Mouse (Mus musculus): ENCODE measurements around the gene Ksr1.

Ksr1 gene

GRCm38 (mm10) chr11:79093986-79094695 lies 52.1 kb downstream of the Ksr1 start:
- DNase-seq (ENCODE audit: extremely low spot score, low spot score): no peak

GRCm38 (mm10) chr11:79093386-79093906 lies 52.8 kb downstream of the Ksr1 start:
- no peak for DNase-seq (ENCODE audit: extremely low spot score, low spot score)

- no peak for DNase-seq (ENCODE audit: extremely low spot score, low spot score)
Measured at GRCm38 (mm10) chr11:79092802-79093201, 53.4 kb downstream of the Ksr1 start.

- no peak for DNase-seq (ENCODE audit: extremely low spot score, low spot score)
Measured at GRCm38 (mm10) chr11:79092245-79092644, 54.0 kb downstream of the Ksr1 start.

- DNase-seq (ENCODE audit: extremely low spot score, low spot score): no peak
Measured at GRCm38 (mm10) chr11:79089756-79090155, 56.5 kb downstream of the Ksr1 start.

- no peak for DNase-seq (ENCODE audit: extremely low spot score, low spot score)
Measured at GRCm38 (mm10) chr11:79089027-79089426, 57.2 kb downstream of the Ksr1 start.

GRCm38 (mm10) chr11:79088325-79088724 lies 57.9 kb downstream of the Ksr1 start:
- DNase-seq (ENCODE audit: extremely low spot score, low spot score): no peak

- no peak for DNase-seq (ENCODE audit: extremely low spot score, low spot score)
Measured at GRCm38 (mm10) chr11:79087731-79088311, 58.4 kb downstream of the Ksr1 start.

- no peak for DNase-seq (ENCODE audit: extremely low spot score, low spot score)
Measured at GRCm38 (mm10) chr11:79086787-79087186, 59.4 kb downstream of the Ksr1 start.

GRCm38 (mm10) chr11:79085059-79085458 lies 61.1 kb downstream of the Ksr1 start:
- DNase-seq (ENCODE audit: extremely low spot score, low spot score): no peak

- DNase-seq (ENCODE audit: extremely low spot score, low spot score): no peak
Measured at GRCm38 (mm10) chr11:79083018-79083441, 63.2 kb downstream of the Ksr1 start.

- DNase-seq (ENCODE audit: extremely low spot score, low spot score): no peak
Measured at GRCm38 (mm10) chr11:79080965-79081891, 65.0 kb downstream of the Ksr1 start.

GRCm38 (mm10) chr11:79080081-79080480 lies 66.1 kb downstream of the Ksr1 start:
- no peak for DNase-seq (ENCODE audit: extremely low spot score, low spot score)

- no peak for DNase-seq (ENCODE audit: extremely low spot score, low spot score)
Measured at GRCm38 (mm10) chr11:79076484-79076883, 69.7 kb downstream of the Ksr1 start.

- no peak for DNase-seq (ENCODE audit: extremely low spot score, low spot score)
Measured at GRCm38 (mm10) chr11:79075044-79075443, 71.2 kb downstream of the Ksr1 start.

GRCm38 (mm10) chr11:79074611-79075010 lies 71.6 kb downstream of the Ksr1 start:
- DNase-seq (ENCODE audit: extremely low spot score, low spot score): no peak

- no peak for DNase-seq (ENCODE audit: extremely low spot score, low spot score)
Measured at GRCm38 (mm10) chr11:79073583-79073982, 72.6 kb downstream of the Ksr1 start.

- DNase-seq (ENCODE audit: extremely low spot score, low spot score): no peak
Measured at GRCm38 (mm10) chr11:79072108-79072507, 74.1 kb downstream of the Ksr1 start.

GRCm38 (mm10) chr11:79071082-79071972 lies 74.9 kb downstream of the Ksr1 start:
- DNase-seq (ENCODE audit: extremely low spot score, low spot score): no peak

GRCm38 (mm10) chr11:79069453-79070153 lies 76.6 kb downstream of the Ksr1 start:
- no peak for DNase-seq (ENCODE audit: extremely low spot score, low spot score)

Measured in neural tube, embryonic 10.5 days (tissue).